In the genomic region with DNA sequence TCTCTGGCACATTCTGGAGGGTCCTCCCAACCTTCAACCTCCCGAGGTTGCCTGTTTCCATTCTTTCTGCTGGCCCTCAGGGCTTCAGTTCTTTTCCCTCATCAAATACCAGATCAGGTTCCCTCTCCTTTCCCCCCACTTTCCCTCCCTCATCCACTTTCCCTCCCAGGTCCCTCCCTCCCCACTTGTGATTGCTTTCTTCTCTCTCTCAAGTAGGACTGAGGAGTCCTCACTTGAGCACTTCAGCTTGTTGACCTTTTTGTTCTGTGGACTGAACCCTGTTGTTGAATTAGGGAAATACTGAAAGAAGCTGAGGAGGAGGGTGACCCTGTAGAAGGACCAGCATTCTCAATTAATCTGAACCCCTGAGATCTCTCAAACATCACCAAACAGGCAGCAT, we compare ENCODE assay signal across 14 mouse cellular contexts.
"Had no signal": no experiment of that assay in that cellular context is flagged by ENCODE, and none has a peak within 500 bp of the region (broad histone marks: within the 10 kb centered on the region; RNA-seq: fewer than 3 reads in every experiment).

No protein-coding gene starts in this region.

- H3K4me1 ChIP-seq: liver, embryonic 13.5 days; liver, embryonic 15.5 days; lung, embryonic 15.5 days; midbrain, embryonic 13.5 days; midbrain, embryonic 15.5 days; neural tube, embryonic 12.5 days had no signal

- DNase-seq: liver, embryonic 13.5 days; liver, postnatal 0 days; right cerebral cortex, postnatal 25 days; right cerebral cortex, postnatal 4 days; spleen, adult 18-20 months; thymus, adult 18-20 months; thymus, postnatal 14 days; thymus, postnatal 36 days had no signal

- H3K4me3 ChIP-seq: liver, embryonic 13.5 days; liver, embryonic 15.5 days; lung, embryonic 15.5 days; megakaryocyte, embryonic 14.5 days; midbrain, embryonic 13.5 days; midbrain, embryonic 15.5 days; neural tube, embryonic 12.5 days had no signal
